Mouse (Mus musculus): Measurements from ENCODE around the gene Gm26602. TPM values are rescaled to one million over a fixed set of nuclear protein-coding genes. Genes with fewer than 3 reads are reported as not detected.

Gene Gm26602
- polyA plus RNA-seq, 1 experiment from 2014 or later, result 6.7 TPM

- H3K27me3 ChIP-seq (ENCODE audit: control insufficient read depth, insufficient read depth, low read length), result peaks cover 54% of the 10 kb centered on the region
- peak overlapping the region; percentile 95 for H3K4me2 ChIP-seq (ENCODE audit: low read depth, severe bottlenecking)
- H3K9ac ChIP-seq (ENCODE audit: low read length), result peak overlapping the region; percentile 92; the same call in 1 of the 2 replicates
- WGBS, result 53% methylated on average over 5 of the region's 5 CpGs
- ATAC-seq (ENCODE audit: insufficient number of reproducible peaks, low FRiP score, low TSS enrichment, low read depth), result no peak
- no peaks in the 10 kb centered on the region for H3K36me3 ChIP-seq (ENCODE audit: control insufficient read depth, insufficient read depth, low read length)
- no peak for DNase-seq (ENCODE audit: low spot score)
- H3K4me1 ChIP-seq (ENCODE audit: control insufficient read depth, insufficient read depth, low read length), result peaks cover 39% of the 10 kb centered on the region
- H3K27ac ChIP-seq (replicated peaks; ENCODE audit: low read depth, low read length), result no peak overlapping the region
- H3K4me3 ChIP-seq (ENCODE audit: low read depth, low read length), result no peak overlapping the region; the same call in 1 of the 2 replicates
- peaks cover 3% of the 10 kb centered on the region; the same call in 1 of the 2 replicates for H3K9me3 ChIP-seq (ENCODE audit: control insufficient read depth, low read length)
These were observed 7.0 kb downstream of the Gm26602 start for GRCm38 (mm10) chr10:79917532-79918100.

DNA sequence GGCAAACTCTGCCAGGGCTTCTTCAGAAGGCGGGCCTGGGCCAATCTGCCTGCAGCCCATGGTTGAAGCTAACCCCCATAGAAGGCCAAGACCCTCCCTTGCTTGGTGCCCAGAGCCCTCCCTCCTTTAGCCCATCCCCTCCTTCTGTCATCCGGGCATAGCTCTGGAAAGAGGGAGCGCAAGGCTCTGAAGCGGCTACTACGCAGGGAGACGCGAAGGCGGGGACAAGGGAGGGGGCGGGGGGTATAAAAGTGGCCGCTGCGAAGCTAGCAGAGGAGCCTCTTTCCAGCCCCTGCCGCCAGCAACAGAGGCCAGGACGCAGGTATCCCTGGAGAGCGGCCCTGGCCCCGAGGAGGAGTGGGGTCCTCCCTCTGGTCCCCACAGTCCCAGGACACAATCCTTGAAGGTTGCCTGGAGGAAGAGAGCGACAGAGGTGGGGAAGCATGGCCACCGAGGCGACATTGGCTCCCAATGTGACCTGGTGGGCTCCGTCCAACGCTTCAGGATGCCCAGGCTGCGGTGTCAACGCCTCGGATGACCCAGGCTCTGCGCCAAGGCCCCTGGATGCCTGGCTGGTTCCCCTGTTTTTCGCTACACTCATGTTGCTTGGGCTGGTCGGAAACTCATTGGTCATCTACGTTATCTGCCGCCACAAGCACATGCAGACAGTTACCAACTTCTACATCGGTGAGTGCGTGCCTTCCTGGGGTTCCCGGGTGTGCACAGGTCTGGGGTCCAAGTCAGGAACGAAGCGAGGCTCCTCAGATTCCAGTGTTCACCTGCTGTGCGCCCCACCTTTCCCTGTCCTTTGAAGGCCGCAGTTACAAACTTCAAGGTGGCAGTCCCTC lies 7.8 kb downstream of the Gm26602 start:
- Histone ChIP-seq H3K27me3 (ENCODE audit: control insufficient read depth, insufficient read depth, low read length) (peaks cover 61% of the 10 kb centered on the region), H3K4me1 (ENCODE audit: control insufficient read depth, insufficient read depth, low read length) (peaks cover 39% of the 10 kb centered on the region), H3K36me3 (ENCODE audit: control insufficient read depth, insufficient read depth, low read length) (no peaks in the 10 kb centered on the region), H3K27ac (replicated peaks; ENCODE audit: low read depth, low read length) (no peak overlapping the region), H3K4me2 (ENCODE audit: low read depth, severe bottlenecking) (peak overlapping the region; percentile 37), H3K9ac (ENCODE audit: low read length) (peak overlapping the region; percentile 30; the same call in 1 of the 2 replicates), H3K9me3 (ENCODE audit: control insufficient read depth, low read length) (peaks cover 3% of the 10 kb centered on the region; the same call in 1 of the 2 replicates), H3K4me3 (ENCODE audit: low read depth, low read length) (peak overlapping the region; percentile 20)
- DNase-seq (ENCODE audit: low spot score) (peak; percentile 34), ATAC-seq (ENCODE audit: insufficient number of reproducible peaks, low FRiP score, low TSS enrichment, low read depth) (no peak)
- 5% methylated on average over 35 of the region's 35 CpGs for WGBS

GRCm38 (mm10) chr10:79919251-79919849 lies 8.7 kb downstream of the Gm26602 start:
- H3K36me3 ChIP-seq (ENCODE audit: control insufficient read depth, insufficient read depth, low read length), result no peaks in the 10 kb centered on the region
- ATAC-seq (ENCODE audit: insufficient number of reproducible peaks, low FRiP score, low TSS enrichment, low read depth) (no peak), DNase-seq (ENCODE audit: low spot score) (no peak)
- H3K9me3 ChIP-seq (ENCODE audit: control insufficient read depth, low read length), result peaks cover 3% of the 10 kb centered on the region; the same call in 1 of the 2 replicates
- peaks cover 61% of the 10 kb centered on the region for H3K27me3 ChIP-seq (ENCODE audit: control insufficient read depth, insufficient read depth, low read length)
- no peak overlapping the region for H3K27ac ChIP-seq (replicated peaks; ENCODE audit: low read depth, low read length)
- 3% methylated on average over 20 of the region's 21 CpGs for WGBS
- H3K4me1 ChIP-seq (ENCODE audit: control insufficient read depth, insufficient read depth, low read length), result peaks cover 39% of the 10 kb centered on the region
- H3K9ac ChIP-seq (ENCODE audit: low read length), result no peak overlapping the region
- H3K4me2 ChIP-seq (ENCODE audit: low read depth, severe bottlenecking), result peak overlapping the region; percentile 10; the same call in 1 of the 2 replicates
- H3K4me3 ChIP-seq (ENCODE audit: low read depth, low read length), result peak overlapping the region; percentile 10; the same call in 1 of the 2 replicates

- Histone ChIP-seq H3K4me3 (ENCODE audit: low read depth, low read length) (peak overlapping the region; percentile 25), H3K4me2 (ENCODE audit: low read depth, severe bottlenecking) (peak overlapping the region; percentile 2; the same call in 1 of the 2 replicates), H3K27ac (replicated peaks; ENCODE audit: low read depth, low read length) (no peak overlapping the region), H3K36me3 (ENCODE audit: control insufficient read depth, insufficient read depth, low read length) (no peaks in the 10 kb centered on the region), H3K9ac (ENCODE audit: low read length) (no peak overlapping the region; the same call in 1 of the 2 replicates), H3K27me3 (ENCODE audit: control insufficient read depth, insufficient read depth, low read length) (peaks cover 61% of the 10 kb centered on the region), H3K9me3 (ENCODE audit: control insufficient read depth, low read length) (peaks cover 3% of the 10 kb centered on the region; the same call in 1 of the 2 replicates), H3K4me1 (ENCODE audit: control insufficient read depth, insufficient read depth, low read length) (peaks cover 39% of the 10 kb centered on the region)
- DNase-seq (ENCODE audit: low spot score) (peak; percentile 35), ATAC-seq (ENCODE audit: insufficient number of reproducible peaks, low FRiP score, low TSS enrichment, low read depth) (0 out of 2 replicates have a peak, but pooled peaks have one; percentile 2)
- 20% methylated on average over 26 of the region's 26 CpGs for WGBS
These were observed 9.6 kb downstream of the Gm26602 start for GRCm38 (mm10) chr10:79920056-79920890.

- peak within 1 kb of the TSS; percentile 45 for H3K4me2 ChIP-seq (ENCODE audit: low read depth, severe bottlenecking)
- peaks cover 61% of the 10 kb centered on the region for H3K27me3 ChIP-seq (ENCODE audit: control insufficient read depth, insufficient read depth, low read length)
- peak within 1 kb of the TSS; percentile 43 for H3K9ac ChIP-seq (ENCODE audit: low read length)
- no peak within 1 kb of the TSS for H3K27ac ChIP-seq (replicated peaks; ENCODE audit: low read depth, low read length)
- 6% methylated on average over 41 of the region's 41 CpGs for WGBS
- no peak for ATAC-seq (ENCODE audit: insufficient number of reproducible peaks, low FRiP score, low TSS enrichment, low read depth)
- no peak for DNase-seq (ENCODE audit: low spot score)
- peaks cover 3% of the 10 kb centered on the region; the same call in 1 of the 2 replicates for H3K9me3 ChIP-seq (ENCODE audit: control insufficient read depth, low read length)
- H3K4me3 ChIP-seq (ENCODE audit: low read depth, low read length), result peak within 1 kb of the TSS; percentile 25
- H3K36me3 ChIP-seq (ENCODE audit: control insufficient read depth, insufficient read depth, low read length), result no peaks in the 10 kb centered on the region
- H3K4me1 ChIP-seq (ENCODE audit: control insufficient read depth, insufficient read depth, low read length), result peaks cover 37% of the 10 kb centered on the region
These were observed 10.4 kb downstream of the Gm26602 start, which contains the start of gene R3hdm4 for GRCm38 (mm10) chr10:79920958-79921535. TSS of gene R3hdm4 (minus strand) at chr10:79921208.

- Histone ChIP-seq H3K4me1 (ENCODE audit: control insufficient read depth, insufficient read depth, low read length) (peaks cover 39% of the 10 kb centered on the region), H3K4me3 (ENCODE audit: low read depth, low read length) (peak overlapping the region; percentile 25), H3K27me3 (ENCODE audit: control insufficient read depth, insufficient read depth, low read length) (peaks cover 61% of the 10 kb centered on the region), H3K9me3 (ENCODE audit: control insufficient read depth, low read length) (peaks cover 3% of the 10 kb centered on the region; the same call in 1 of the 2 replicates), H3K36me3 (ENCODE audit: control insufficient read depth, insufficient read depth, low read length) (no peaks in the 10 kb centered on the region), H3K4me2 (ENCODE audit: low read depth, severe bottlenecking) (peak overlapping the region; percentile 45), H3K27ac (replicated peaks; ENCODE audit: low read depth, low read length) (no peak overlapping the region), H3K9ac (ENCODE audit: low read length) (peak overlapping the region; percentile 43)
- no peak for ATAC-seq (ENCODE audit: insufficient number of reproducible peaks, low FRiP score, low TSS enrichment, low read depth)
- WGBS, result 2% methylated on average over 34 of the region's 34 CpGs
- peak; percentile 49 for DNase-seq (ENCODE audit: low spot score)
These were observed 10.9 kb downstream of the Gm26602 start for GRCm38 (mm10) chr10:79921572-79921971.

DNA sequence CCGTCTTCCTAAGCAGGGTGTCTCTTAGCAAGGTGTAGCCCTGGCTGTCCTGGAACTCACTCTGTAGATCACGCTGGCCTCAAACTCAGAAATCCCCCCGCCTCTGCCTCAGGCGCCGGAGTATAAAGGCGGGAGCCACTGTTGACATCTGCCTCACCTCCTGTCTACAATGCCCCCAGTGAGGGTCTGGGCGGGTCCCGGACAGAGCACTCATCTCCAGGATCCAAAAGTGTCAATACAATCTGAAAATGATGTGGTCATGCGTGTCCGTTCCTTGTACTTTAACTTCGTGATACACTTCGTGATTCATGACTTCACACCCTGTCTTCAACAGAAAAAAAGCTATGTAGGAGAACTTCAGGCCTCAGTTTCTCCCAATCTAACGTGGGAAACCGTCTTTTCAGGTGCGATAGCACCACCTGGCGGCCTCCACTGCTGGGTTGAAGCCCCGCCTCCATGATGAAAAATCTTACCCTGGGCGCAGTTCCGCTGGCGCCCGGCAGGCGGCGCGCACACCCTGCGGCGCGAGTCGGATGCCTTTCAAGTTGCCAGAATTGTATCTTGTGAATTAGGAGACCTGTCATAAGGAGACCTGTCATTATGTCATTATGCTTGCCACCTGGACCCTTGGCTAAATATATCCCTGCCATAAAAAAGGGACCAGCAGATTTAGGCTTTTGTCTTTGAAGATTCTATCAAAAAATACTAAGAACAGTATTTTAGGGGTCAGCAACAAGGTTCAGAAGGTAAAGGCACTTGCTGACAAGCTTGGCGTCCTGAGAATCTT lies 14.5 kb downstream of the Gm26602 start:
- no peak overlapping the region for H3K4me3 ChIP-seq (ENCODE audit: low read depth, low read length)
- H3K27me3 ChIP-seq (ENCODE audit: control insufficient read depth, insufficient read depth, low read length), result peaks cover 31% of the 10 kb centered on the region

More for the DNA sequence above, 14.5 kb downstream of the Gm26602 start:
- no peak for ATAC-seq (ENCODE audit: insufficient number of reproducible peaks, low FRiP score, low TSS enrichment, low read depth)
- no peak overlapping the region for H3K9ac ChIP-seq (ENCODE audit: low read length)
- DNase-seq (ENCODE audit: low spot score), result peak; percentile 96
- H3K4me1 ChIP-seq (ENCODE audit: control insufficient read depth, insufficient read depth, low read length), result peaks cover 32% of the 10 kb centered on the region
- H3K4me2 ChIP-seq (ENCODE audit: low read depth, severe bottlenecking), result no peak overlapping the region
- 11% methylated on average over 29 of the region's 29 CpGs for WGBS
- no peaks in the 10 kb centered on the region for H3K36me3 ChIP-seq (ENCODE audit: control insufficient read depth, insufficient read depth, low read length)
- H3K27ac ChIP-seq (replicated peaks; ENCODE audit: low read depth, low read length), result no peak overlapping the region
- peaks cover 3% of the 10 kb centered on the region; the same call in 1 of the 2 replicates for H3K9me3 ChIP-seq (ENCODE audit: control insufficient read depth, low read length)
